Mouse (Mus musculus): ENCODE results near the gene Sik2.
A peak's percentile ranks its signal among the peaks of the same experiment; 100 is the strongest.

The Sik2 gene

DNA sequence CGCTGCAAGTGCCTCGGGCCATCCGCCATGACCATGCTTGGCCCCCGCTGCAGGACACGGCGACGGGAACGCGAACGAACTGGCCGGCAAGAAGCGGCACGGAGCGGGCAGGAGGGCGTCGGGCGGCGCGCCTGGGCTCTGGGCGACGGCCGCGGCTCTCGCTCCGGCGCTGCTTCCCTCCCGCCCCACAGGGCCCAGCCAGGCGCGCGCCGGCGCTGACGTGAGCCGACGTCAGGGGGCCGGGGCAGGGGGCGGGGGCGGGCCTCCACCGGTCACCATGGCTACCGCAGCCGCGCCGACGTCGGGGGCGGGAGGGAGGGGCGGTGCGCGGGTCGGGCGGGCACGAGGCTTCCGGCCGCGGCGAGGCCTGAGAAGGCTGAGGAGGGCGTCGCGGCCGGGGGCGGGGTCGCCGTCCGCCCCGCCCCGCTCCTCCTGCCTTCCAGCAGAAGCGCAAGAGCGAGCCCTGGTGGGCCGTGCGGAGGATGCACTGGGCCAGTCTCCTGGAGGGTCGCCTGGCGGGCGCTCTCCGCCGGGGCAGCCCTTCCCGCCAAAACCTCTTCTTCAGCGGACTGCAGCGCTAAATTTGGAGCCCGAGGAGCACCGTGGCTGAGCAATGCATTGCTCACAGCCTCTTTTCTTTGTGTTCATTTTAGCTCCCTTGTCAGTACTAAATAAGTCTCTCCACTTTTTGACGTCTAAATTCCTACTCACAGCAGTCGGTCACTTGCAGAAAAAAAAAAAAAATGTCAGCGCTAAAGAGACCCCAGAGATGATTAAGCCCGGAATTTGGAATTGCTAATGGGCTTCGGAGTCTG, at the start of gene Sik2:
Sik2 (minus strand) TSS at position 233 of the 815 bp plus-strand sequence.
- peak; percentile 89 for DNase-seq (ENCODE audit: low spot score)

DNA sequence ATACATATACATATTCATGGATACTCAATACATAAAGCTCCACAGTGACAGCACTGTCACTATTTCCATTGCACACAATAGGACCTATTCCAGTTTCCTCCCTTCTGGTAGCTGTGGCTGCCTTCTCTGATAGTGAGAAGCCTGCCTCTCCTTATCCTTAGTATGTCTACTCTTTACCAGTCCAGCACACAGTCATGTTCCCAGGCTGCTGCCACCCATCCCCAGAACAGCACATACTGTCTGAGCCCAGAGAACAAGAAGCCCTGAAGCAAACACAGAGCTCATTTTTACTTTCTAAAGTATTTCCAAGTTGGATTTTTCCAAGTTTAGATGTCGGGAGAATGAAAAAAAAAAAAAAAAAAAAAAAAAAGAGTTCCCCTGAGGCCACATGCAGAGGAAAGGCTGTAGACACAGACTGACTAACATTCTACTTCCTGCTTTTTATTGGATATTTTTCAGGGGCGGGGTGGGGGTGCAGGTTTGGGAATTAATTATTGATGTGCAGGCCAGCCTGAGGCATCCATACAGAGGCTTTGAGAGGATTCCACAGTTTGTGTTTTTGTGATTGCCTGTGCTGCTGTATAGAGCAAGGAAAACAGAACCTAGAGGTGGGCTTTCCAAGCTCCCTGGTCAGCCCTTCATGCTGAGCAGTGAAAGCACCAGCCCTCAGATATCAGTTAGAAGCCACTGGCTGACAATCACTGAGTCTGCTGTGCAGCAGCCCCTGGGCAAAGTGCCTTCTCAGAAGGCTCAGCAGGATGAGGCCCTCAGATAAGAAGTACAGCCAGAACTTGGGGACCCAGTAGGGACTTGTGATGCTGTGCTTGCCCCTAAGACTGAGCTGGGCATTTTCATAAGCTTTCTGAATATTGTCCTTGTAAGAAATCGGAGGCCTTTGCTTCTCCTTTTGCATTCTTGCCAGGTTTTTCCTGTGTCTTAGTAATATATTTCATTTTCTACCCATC, 47.8 kb upstream of the Sik2 start:
- DNase-seq (ENCODE audit: low spot score): no peak

DNA sequence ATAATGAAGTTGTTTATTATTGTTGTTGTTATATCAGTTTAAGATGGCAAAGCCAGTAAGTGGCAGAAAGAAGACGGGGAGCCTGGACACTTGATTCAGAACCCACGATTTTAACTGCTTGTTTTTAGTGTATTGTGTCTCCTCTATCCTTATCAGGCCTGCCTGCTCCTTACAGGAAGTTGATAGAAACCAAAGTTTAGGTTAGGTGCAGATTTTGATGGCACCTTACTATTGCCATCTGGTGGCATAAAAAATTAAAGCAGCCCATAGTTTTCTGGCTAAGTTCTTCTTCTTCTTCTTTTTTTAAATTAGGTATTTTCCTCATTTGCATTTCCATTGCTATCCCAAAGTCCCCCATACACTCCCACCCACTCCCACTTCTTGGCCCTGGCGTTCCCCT, 43.3 kb upstream of the Sik2 start:
- no peak for DNase-seq (ENCODE audit: low spot score)

DNA sequence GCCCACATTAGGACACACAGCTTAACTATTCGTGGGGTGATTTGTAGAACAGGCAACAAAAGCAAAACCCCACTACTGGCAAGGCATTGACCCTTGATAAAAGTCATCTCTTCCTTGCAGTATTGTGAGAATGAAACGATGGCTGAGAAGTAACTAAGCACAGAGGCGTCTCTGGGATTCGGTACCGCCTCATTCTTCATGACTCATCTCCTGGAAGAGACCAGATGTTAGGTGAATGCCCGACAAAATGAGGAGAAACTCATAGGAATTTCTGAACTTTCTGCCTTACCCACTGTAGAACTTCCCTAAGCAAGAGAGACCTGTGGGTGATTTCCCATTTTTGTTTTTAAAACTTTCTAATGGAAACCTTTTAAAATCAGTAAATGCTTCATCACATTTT, 33.3 kb upstream of the Sik2 start:
- no peak for DNase-seq (ENCODE audit: low spot score)

DNA sequence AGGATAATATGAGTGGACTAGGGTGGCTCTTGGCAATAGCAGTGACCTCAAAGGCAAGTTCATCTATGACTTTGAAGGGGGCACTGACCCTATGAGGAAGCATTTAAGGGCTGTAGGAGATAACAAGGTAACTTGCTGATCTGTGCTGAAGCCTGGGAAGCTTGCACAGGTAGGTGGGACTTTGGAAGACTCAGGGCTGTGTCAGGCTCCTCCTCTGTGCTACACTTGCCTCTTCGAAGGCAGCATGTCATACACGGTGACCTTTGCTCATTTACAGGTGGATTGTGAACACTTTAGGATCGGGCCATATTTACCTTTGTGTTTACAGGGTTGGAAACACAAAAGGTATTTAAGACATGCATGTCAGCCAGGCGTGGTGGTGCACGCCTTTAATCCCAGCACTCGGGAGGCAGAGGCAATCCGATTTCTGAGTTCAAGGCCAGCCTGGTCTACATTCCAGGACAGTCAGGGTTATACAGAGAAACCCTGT, 32.7 kb upstream of the Sik2 start:
- DNase-seq (ENCODE audit: low spot score): no peak

DNA sequence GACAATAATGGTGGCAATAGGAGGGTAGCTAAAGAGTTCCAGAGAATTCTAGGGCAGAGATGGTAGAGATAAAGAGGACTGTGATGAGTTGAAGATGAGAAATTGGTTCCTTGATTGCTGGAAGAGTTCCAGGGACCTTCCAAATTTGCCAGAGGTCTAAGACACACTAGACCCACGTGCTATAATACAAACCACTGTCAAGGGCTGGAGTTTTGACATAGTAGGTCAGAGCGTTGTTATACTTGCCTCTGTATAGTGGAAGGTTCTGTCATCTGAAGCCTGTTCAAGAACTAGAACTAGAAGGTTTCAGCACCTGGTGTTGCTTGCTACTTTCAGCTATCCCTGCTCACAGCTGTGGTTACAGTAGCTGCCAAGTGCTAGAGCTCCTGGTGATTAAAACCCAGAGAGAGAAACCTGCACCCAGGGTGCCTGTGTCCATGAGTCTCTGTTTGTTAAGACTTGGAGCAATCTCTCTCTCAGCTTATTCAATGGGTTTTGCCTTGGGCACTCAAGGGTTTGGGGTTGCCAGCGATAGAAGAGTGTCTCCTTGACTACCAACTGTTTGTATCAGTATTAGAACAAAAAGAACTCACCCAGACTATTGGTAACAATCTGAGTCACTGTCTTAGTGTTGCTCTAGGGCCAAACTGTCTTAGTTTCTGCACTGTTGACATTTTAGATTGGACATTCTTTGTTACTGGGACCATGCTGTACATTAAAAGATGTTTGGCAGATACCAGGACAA, 24.1 kb upstream of the Sik2 start:
- no peak for DNase-seq (ENCODE audit: low spot score)

DNA sequence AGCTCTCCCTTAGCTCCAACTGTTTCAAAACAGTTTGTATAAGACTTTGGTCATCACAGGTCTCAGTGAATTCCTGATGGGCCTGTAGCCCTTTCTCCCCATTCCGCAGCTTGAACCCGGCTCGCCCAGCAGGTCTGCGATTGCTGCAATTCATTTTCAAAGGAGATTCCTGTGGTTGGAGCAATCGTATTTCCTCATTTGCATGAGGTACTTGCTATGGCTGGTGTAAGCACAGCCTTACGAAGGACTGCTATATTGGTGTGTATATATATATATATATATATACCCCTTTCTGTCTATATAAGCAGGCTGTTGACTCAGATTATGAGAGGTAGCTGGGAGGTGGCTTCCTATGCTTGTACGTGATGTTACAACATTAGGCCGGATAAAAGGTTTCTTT, 23.4 kb upstream of the Sik2 start:
- no peak for DNase-seq (ENCODE audit: low spot score)

DNA sequence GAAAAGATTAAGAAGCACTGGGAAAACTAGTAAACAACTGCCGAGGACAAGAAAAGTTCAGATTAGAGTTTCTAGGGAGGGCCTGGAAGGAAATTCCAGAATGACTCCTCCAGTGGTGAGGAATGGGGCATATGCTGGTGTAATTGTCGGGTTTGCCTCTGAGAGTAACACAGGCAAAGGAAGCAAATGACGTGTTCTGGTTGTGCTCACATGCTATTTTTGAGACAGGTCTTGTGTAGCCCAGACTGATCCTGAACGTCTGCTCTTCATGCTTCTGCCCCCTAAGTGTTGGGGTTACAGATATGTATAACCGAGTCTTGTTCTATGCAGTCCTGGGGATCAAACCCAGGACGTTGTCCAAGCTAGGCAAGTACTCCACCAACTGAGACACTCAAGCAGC, 22.7 kb upstream of the Sik2 start:
- DNase-seq (ENCODE audit: low spot score): no peak

DNA sequence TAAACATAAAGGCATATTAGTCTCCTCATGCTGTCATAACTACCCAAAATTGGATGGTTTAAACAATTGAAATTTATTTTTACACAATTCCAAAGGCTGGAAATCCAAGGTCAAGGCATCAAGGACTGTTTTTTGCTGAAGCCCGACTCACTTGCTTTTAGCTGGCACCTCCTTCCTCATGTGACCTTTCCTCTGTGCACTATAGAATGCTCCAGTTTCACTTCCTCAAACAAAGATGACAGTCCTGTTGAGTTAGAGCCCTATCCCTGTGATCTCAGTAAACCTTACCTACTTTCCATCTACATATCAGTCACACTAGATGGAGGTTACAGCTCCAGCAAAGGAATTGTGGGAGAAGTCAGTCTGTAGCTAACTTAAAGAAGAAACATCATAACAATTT, 21.3 kb upstream of the Sik2 start:
- DNase-seq (ENCODE audit: low spot score): no peak

DNA sequence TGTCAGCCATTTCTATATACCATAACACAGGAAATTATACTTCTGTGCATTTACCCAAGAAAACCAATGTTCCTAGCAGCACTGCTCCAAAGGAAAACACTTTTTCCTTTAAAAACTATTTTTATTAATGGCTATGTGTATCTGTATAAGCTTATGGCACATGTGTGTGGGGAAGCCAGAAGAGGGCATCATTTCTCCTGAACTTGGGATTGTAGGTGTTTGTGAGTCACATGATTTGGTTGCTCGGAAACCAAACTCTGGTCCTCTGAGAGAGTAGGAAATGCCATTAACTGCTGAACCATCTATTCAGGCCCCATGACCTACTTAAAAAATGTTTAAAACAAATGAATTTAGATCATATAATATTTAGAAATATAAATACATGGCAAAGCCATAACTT, 18.1 kb upstream of the Sik2 start:
- DNase-seq (ENCODE audit: low spot score): no peak

DNA sequence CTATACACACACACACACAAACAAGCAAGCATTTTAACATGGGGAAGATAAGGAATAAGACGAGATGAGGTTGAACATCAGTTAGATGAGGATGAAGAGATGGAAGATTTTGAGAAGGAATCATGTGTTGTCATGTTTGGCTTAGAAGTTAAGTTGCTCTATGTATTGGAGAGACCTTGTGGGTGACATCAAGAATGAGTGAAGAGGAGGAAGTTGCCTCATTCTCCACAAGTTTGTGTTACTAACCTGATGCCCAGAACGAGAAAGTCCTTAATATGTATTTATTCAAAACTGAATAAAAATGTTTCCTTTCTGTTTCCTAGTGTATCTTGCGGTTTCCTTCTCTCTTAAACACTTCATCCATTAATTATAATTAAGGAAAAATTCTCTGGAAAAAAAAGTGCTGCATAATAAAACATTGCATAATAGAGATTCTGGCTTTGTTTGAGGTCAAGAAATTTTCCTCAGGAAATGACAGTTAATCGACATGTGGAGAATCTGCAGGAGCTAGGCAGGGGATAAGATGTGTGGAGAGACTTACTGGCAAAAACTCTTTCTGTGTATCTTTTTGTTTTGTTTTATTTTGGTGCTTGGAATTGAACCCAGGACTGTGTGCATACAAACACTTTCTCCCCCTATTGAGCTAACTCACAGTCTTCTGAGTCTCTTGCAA, 12.4 kb upstream of the Sik2 start:
- DNase-seq (ENCODE audit: low spot score): no peak

DNA sequence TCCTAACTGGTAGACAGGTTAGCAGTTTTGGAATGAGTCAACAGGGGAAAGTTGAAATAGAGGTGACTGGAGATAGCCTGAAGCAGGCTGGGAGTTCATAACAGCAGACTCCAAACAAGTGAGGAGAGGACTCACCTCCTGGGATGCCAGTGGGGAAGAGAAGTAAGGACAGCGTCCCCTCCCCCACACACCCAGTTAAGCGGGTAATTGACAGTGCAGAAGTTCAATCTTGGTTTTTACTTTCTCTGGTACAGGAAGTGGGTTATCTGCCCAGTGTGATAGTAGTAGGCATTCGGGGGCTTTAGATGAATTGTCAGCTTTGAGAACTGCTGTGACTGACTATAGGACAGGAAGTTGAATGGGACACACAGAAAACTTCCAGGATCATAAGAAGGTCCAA, 11.5 kb upstream of the Sik2 start:
- DNase-seq (ENCODE audit: low spot score): no peak

DNA sequence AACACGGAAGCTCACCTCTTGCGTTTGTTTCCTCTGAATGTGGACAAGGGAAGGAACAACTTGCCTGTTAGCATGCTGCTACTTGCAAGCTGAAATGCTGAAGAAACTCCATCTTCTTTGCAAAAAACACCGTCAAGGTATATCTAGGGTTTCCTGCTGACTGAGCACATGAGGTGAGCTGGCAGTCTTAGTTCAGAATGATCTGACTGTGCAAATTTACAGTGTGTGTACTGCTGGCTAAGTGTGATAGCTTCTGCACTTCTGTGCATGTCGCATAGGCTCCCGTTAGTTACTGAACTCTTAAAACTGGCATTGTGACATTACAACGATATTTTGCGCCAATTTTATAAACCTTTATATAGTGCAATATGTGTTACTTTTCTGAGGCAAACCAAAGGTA, 10.8 kb upstream of the Sik2 start:
- no peak for DNase-seq (ENCODE audit: low spot score)

DNA sequence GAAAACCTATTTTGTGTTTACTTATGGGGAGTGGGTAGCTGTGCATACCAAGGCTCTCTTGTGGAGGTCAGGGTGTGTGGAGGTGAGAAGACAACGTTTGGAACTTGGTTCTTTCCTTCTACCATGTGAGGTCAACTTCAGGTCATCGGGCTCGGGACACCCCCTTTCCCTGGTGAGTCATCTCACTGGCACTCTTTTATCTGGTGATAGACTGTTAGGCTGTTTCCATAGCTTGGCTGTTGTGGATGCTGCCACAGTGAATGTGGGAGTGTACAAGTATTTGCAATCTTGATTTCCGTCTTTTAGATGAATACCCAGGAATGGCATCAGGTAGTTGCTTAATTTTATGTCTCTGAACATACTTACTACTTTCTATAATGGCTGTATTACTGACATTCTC, 6.9 kb upstream of the Sik2 start:
- DNase-seq (ENCODE audit: low spot score): no peak

DNA sequence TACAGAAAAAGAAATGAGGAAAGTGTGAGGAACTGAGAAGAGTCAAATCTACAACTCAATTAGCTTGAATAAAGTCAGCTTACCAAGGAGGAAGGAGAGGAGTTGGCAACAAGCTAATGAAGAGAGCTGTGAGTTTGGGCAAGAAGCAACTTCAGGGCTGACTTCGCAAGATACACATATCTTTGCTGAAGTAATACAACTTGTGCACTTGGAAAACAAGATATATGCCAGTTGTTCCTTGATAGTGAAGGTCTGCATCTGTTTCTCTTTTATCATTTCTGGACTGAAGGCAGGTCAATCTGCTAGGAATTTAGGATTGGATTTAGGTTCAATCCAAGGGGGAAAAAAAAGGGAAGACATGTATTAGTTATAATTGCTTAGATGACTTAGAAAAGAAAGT, 4.8 kb upstream of the Sik2 start:
- DNase-seq (ENCODE audit: low spot score): no peak

DNA sequence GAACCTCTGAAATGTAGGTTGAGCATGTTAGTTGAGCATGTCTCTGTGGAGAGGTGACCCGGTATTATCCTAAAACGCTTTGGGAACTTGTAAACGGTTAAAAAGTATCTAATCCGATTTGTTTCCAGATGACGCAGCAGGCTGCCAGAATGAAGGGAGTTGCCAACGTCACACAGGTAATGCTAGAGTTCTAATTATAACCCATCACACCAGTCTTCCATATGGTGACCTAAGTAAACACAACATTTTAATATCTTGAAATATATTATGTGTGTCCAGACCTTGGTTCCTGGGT, 730 bp upstream of the Sik2 start:
- peak; percentile 35 for DNase-seq (ENCODE audit: low spot score)

DNA sequence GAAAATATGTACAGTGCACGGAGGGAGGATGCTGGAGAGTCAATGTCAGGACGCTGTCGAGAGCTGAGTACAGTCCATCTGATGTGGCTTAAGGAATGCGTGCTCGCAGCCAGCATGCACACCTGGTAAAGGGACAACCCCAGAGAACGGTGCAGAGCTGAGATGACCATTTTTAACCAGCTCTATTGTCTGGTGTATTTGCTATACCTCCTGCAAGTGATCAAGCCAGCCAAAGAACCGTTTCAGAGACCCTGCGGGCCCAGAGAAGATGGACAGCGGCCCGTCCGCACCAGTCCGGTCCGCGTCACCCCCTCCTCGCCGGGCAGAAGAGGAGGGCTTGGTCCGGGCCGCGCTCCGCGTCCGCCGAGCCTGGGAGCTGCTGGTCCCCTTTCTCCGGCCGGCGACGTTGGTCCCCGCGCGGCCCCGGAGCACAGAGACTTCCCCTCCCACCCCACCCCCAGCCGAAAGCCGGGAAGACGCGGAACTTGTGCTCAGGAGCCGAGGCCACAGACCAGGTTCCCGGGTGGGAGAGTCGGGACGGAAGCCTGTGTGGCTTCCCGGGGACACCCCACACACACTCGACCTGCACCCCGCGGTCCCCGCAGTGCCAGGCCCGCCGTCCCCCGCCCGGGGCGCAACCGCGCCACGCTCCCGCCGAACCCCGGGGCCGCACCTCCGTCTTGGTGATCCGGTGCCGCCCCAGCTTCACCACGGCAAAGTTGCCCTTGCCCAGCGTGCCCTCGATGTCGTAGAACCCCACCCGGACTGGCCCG, 619 bp downstream of the Sik2 start:
- peak; percentile 39 for DNase-seq (ENCODE audit: low spot score)

DNA sequence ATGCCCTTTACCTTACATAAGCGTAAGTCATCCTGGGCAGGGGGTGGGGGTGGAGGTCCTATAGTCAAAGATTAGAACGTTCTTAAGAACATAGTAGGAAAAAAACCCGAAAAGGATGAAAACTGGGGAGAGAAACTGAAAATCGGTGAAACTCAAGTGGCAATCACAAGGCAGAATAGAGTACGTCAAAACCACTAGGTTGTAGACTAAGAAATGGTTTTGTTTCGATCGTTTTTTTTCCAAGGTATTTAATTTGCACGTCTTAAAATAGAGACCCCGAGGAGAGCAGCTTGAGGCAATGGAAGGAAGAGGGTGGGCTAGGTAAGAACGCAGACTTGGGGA, 1.2 kb downstream of the Sik2 start:
- DNase-seq (ENCODE audit: low spot score): no peak

DNA sequence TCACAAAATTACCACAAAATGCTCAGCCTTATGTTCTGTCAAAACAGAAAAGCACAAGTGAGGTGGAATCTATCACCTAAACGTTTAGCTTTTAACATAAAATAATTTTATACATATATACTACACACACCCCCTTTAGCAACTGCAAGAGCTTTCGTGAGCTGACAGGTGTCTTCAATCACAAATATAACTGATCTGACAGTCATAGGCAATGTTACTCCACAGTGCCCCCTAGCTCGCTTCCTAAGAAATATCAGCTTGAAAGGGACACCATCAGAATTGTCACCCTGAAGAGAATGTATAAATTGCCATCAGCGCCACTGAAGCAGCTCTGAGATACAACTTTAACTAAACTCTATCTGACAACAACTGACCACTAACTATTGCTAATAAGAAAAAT, 2.0 kb downstream of the Sik2 start:
- peak; percentile 88 for DNase-seq (ENCODE audit: low spot score)

DNA sequence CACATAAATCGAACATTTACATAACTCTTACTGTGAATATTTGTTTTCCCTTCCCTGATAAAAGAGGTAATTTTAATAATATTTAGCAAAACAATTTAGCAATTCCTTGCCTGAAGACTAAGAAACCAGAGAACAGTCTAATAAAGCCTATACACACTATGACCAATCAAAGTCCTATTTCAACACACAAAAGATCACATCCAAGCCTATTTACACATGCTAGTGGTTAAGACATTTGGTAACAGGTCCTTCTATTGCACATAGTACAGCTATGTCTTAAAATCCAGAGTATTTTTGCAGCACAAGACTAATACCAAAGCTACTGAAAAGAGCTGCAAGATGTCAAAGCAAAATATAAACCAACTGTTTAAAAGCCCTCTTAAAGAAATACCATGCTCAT, 4.8 kb downstream of the Sik2 start:
- DNase-seq (ENCODE audit: low spot score): no peak

DNA sequence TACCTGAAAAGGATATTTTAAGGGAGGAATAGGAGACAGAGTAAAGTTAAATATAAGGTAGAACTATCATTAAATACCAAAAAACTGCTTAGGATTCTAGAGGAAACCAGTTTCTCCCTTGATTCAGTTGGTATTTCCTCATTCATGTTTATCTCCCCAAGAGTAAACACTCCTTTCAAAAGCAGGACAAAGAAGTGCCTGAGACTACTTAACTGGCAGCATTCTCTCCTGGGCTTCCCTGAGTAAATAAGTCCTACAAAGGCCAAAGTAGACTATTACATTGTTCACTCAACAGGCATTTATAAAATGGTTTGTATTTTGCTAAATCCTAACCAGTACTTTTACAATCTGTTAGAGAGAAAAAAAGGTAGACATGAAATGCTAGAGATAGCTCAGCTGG, 22.2 kb downstream of the Sik2 start:
- DNase-seq (ENCODE audit: low spot score): no peak
